Mouse (Mus musculus) limb, embryonic 10.5 days (tissue): ENCODE measurements around the gene Fsd1l. TPM values are rescaled to one million over a fixed set of nuclear protein-coding genes. Genes with fewer than 3 reads are reported as not detected.

Source experiments
- DNase-seq: peaks from one replicate; pipeline ENCODE4 v3.0.0-alpha.2; 2017; ENCODE audit warnings: low spot score
- H3K27ac ChIP-seq: fragments of 300-500 bp; sonication (generic); 2 replicates; pipeline ENCODE4 v1.5.1; 2016; ENCODE audit warnings: mild to moderate bottlenecking
- H3K27me3 ChIP-seq: fragments of 300-500 bp; sonication (generic); 2 replicates; pipeline ENCODE4 v1.6.1; 2016; ENCODE audit warnings: low read depth, mild to moderate bottlenecking; ENCODE audit not compliant: poor library complexity, severe bottlenecking
- H3K36me3 ChIP-seq: fragments of 300-500 bp; sonication (generic); 2 replicates; pipeline ENCODE4 v1.6.1; 2016; ENCODE audit warnings: mild to moderate bottlenecking, moderate library complexity
- H3K4me1 ChIP-seq: fragments of 300-500 bp; sonication (generic); 2 replicates; pipeline ENCODE4 v1.6.1; 2016
- H3K4me3 ChIP-seq: fragments of 300-500 bp; sonication (generic); 2 replicates; pipeline ENCODE4 v1.5.1; 2016; ENCODE audit warnings: mild to moderate bottlenecking, moderate library complexity
- H3K9me3 ChIP-seq: fragments of 300-500 bp; sonication (generic); replicated peaks from 2 replicates; pipeline ENCODE4 v1.6.1; 2016; ENCODE audit warnings: mild to moderate bottlenecking
- WGBS: fragments of 180-500 bp; shearing (Covaris S2); methylation state at CpG from one replicate; pipeline ENCODE4 v1.1.7; 2016; 5-methylcytosine and 5-hydroxymethylcytosine counted together
- polyA plus RNA-seq: library from polyadenylated mRNA; unstranded; fragments of >200 nt; fragmentation: Nextera tagmentation; extraction: Ambion mirVana; gene quantifications from 2 replicates; pipeline ENCODE4 v1.2.1, GENCODE M21; 2016

Fsd1l gene
- polyA plus RNA-seq, 1 experiment from 2014 or later = 12.9 TPM

- H3K4me3 ChIP-seq = no peak overlapping the region
- H3K27ac ChIP-seq = no peak overlapping the region
- DNase-seq = no peak
- H3K27me3 ChIP-seq = no peaks in the 10 kb centered on the region
- no peaks in the 10 kb centered on the region for H3K9me3 ChIP-seq
- WGBS = 52% methylated on average over 6 of the region's 6 CpGs
- H3K36me3 ChIP-seq = no peaks in the 10 kb centered on the region
- H3K4me1 ChIP-seq = no peaks in the 10 kb centered on the region
Measured at GRCm38 (mm10) chr4:53600462-53600861, 30.8 kb upstream of the Fsd1l start.

DNA sequence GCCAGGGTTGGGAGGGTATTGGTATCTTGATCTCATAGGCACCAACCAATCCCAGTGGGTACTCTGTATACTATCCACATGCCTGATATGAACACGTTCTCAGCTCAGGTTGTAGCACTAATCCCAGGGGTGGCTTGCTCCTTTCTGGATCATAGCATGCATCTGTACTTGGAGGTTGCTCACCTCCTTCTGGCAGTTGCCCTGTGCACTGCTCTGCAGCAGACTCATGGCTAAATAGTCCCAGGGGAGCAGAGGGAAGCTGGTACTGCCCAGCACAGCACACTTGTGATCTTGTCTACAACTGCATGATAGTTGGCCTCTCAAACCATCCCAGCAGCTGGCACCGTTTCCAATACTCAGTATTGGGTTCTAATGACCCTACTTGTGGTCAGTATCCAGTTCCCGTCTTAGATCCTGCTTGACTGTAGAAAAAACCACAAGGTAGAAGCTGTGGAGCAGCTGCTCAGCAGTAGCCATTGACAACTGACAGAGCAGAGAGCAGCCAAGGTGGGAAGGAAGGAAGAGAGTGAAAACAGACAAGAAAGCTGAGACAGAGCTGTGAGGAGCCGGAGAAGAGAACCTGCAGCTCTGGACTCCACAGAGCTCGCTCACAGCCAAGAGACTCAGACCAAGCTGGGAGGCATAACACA lies 16.6 kb upstream of the Fsd1l start:
- 89% methylated on average over 5 of the region's 5 CpGs for WGBS

DNA sequence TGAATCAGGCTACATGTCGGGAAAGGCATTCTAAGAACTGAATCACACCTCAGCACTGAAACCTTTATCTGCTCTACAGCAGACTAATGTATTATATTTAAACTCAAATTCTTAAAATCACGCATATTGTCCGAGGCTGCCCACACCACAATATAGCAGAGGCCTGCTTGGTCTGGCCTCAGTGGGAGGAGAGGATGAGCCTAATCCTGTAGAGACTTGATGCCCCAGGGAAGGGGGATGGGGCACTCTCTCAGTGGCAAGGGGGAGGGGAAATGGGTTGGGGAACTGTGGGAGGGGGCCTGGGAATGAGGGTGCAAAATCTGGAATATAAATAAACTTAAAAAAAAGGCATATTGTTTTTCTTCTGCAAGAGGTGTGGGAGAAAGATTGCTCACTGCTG lies 13.3 kb upstream of the Fsd1l start:
- Histone ChIP-seq H3K4me3 (no peak overlapping the region), H3K27me3 (no peaks in the 10 kb centered on the region), H3K4me1 (no peaks in the 10 kb centered on the region), H3K36me3 (no peaks in the 10 kb centered on the region), H3K27ac (no peak overlapping the region), H3K9me3 (no peaks in the 10 kb centered on the region)
- no peak for DNase-seq
- WGBS = 58% methylated on average over 3 of the region's 3 CpGs

More for the DNA sequence above, 16.6 kb upstream of the Fsd1l start:
- Histone ChIP-seq H3K36me3 (no peaks in the 10 kb centered on the region), H3K9me3 (no peaks in the 10 kb centered on the region), H3K4me3 (no peak overlapping the region), H3K27me3 (no peaks in the 10 kb centered on the region), H3K4me1 (no peaks in the 10 kb centered on the region), H3K27ac (no peak overlapping the region)
- no peak for DNase-seq

GRCm38 (mm10) chr4:53620104-53620503 lies 11.2 kb upstream of the Fsd1l start:
- Histone ChIP-seq H3K4me1 (no peaks in the 10 kb centered on the region), H3K27ac (no peak overlapping the region), H3K27me3 (no peaks in the 10 kb centered on the region), H3K4me3 (no peak overlapping the region), H3K36me3 (no peaks in the 10 kb centered on the region), H3K9me3 (no peaks in the 10 kb centered on the region)
- WGBS = 87% methylated on average over 6 of the region's 6 CpGs
- no peak for DNase-seq

DNA sequence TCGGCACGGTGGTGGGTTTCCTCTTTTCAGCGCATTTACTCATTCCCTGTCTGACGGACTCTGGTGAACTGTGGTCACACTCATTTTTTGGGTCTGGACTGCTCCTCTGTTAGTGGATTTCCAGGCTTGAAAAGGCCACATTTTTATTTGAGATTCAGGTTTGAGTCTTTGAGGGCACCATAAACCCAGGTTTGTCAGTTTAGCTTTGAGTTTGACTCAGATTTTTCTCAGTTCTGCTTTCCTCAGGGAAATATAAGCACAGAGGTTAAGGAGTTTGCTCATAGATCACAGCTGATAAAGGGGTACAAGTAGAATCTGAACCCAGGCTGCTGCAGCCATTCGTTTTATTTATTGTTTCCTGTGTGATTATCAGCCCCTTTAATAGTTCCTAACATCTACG lies 10.2 kb upstream of the Fsd1l start:
- Histone ChIP-seq H3K27me3 (no peaks in the 10 kb centered on the region), H3K9me3 (no peaks in the 10 kb centered on the region), H3K36me3 (no peaks in the 10 kb centered on the region), H3K27ac (no peak overlapping the region), H3K4me1 (no peaks in the 10 kb centered on the region), H3K4me3 (no peak overlapping the region)
- WGBS = 73% methylated on average over 6 of the region's 6 CpGs
- DNase-seq = no peak

GRCm38 (mm10) chr4:53621490-53621889 lies 9.8 kb upstream of the Fsd1l start:
- no peak overlapping the region for H3K27ac ChIP-seq
- no peak for DNase-seq
- H3K4me1 ChIP-seq = no peaks in the 10 kb centered on the region
- no peak overlapping the region for H3K4me3 ChIP-seq
- no peaks in the 10 kb centered on the region for H3K36me3 ChIP-seq
- no peaks in the 10 kb centered on the region for H3K27me3 ChIP-seq
- no peaks in the 10 kb centered on the region for H3K9me3 ChIP-seq
- 64% methylated on average over 5 of the region's 5 CpGs for WGBS

DNA sequence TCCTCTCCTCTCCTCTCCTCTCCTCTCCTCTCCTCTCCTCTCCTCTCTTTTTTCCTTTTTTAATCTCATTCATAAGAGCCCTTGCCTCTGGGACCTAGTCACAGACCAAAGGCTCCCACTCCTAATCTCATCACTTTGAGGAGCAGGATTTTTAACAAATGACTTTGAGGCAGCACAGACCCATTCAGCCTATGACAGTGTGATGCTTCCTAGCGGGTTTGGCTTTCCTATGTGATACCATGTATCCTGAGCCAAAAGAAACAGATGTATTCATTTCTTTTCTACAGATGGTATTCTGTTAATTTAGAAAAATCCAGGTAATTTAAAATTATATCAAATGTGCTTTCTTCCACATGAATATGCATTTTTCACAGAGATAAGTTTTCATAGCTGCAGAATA lies 7.6 kb upstream of the Fsd1l start:
- no peaks in the 10 kb centered on the region for H3K36me3 ChIP-seq
- DNase-seq = no peak
- no peaks in the 10 kb centered on the region for H3K27me3 ChIP-seq
- no peak overlapping the region for H3K4me3 ChIP-seq
- H3K27ac ChIP-seq = no peak overlapping the region
- WGBS = 89% methylated on average over 1 of the region's 1 CpGs
- no peaks in the 10 kb centered on the region for H3K4me1 ChIP-seq
- H3K9me3 ChIP-seq = no peaks in the 10 kb centered on the region

GRCm38 (mm10) chr4:53624816-53625215 lies 6.5 kb upstream of the Fsd1l start:
- no peaks in the 10 kb centered on the region for H3K36me3 ChIP-seq
- DNase-seq = no peak
- H3K9me3 ChIP-seq = no peaks in the 10 kb centered on the region
- no peaks in the 10 kb centered on the region for H3K4me1 ChIP-seq
- no peaks in the 10 kb centered on the region for H3K27me3 ChIP-seq
- H3K27ac ChIP-seq = no peak overlapping the region
- 71% methylated on average over 4 of the region's 4 CpGs for WGBS
- no peak overlapping the region for H3K4me3 ChIP-seq

DNA sequence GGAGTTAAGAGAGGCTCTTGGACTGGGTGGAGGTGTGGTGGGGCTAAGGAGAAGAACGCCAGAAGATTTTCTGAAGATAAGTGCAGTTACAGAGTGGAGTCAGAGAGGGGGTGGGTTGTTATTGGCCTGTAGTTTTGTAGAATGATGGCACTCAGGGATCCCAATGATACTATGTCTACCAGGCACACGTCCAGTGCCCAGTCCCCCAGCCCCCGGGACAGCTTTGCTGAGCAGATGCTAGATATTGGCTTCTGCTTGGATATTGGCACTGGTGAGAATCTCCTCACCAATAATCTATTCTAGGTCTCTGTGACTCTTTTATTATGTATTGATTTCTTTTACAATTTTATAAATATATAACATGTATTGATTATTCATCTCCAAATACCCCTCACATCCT lies 6.0 kb upstream of the Fsd1l start:
- no peaks in the 10 kb centered on the region for H3K4me1 ChIP-seq
- no peak overlapping the region for H3K27ac ChIP-seq
- no peak for DNase-seq
- WGBS = 91% methylated on average over 3 of the region's 3 CpGs
- no peak overlapping the region for H3K4me3 ChIP-seq
- H3K36me3 ChIP-seq = no peaks in the 10 kb centered on the region
- H3K27me3 ChIP-seq = no peaks in the 10 kb centered on the region
- no peaks in the 10 kb centered on the region for H3K9me3 ChIP-seq

- Histone ChIP-seq H3K36me3 (no peaks in the 10 kb centered on the region), H3K4me3 (no peak overlapping the region), H3K27me3 (no peaks in the 10 kb centered on the region), H3K9me3 (no peaks in the 10 kb centered on the region), H3K27ac (no peak overlapping the region), H3K4me1 (peaks cover 9% of the 10 kb centered on the region)
- no peak for DNase-seq
- WGBS = 46% methylated on average over 4 of the region's 4 CpGs
Measured at GRCm38 (mm10) chr4:53628924-53629323, 2.3 kb upstream of the Fsd1l start.

DNA sequence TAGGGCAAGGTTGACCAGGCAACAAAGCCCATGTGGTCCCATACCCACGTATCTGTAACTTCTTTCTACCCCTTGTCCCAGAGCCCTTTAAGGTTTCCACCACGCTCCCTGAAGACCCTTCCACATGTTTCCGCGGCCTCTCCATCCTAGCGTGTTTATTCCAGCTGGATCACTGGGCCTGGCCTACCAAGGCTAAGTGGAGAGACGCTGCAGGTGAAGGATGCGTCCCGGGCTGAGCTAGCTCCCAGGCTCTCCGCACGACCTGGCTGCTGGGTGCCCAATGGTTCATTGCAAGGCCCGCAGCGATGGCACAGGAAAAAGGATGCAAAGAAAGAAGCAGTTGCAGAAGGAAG lies 332 bp upstream of the Fsd1l start:
- 7% methylated on average over 12 of the region's 12 CpGs for WGBS
- Histone ChIP-seq H3K27me3 (no peaks in the 10 kb centered on the region), H3K4me3 (peak overlapping the region; percentile 88), H3K27ac (peak overlapping the region; percentile 94), H3K4me1 (peaks cover 9% of the 10 kb centered on the region), H3K9me3 (no peaks in the 10 kb centered on the region), H3K36me3 (no peaks in the 10 kb centered on the region)
- DNase-seq = no peak

DNA sequence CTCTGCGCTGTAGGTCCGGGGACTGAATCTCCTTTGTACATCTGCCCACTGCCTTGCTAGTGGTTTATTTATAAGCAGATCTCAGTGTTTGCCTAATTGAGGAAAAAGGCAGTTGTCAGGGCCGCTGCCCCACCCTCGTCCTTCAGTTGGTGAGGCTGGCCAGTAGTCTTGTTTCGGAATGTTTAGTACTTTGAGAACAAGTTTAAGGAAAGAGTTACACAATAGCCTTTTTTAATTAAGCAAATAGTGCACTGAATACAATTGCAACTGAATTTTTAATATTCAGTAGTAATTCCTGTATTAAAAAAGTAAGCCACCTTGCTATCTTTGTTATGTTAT lies 709 bp downstream of the Fsd1l start:
- WGBS = 6% methylated on average over 5 of the region's 5 CpGs
- peaks cover 9% of the 10 kb centered on the region for H3K4me1 ChIP-seq
- H3K36me3 ChIP-seq = 0 out of 2 replicates have a peak, but pooled peaks cover 3% of the 10 kb centered on the region
- no peaks in the 10 kb centered on the region for H3K27me3 ChIP-seq
- no peaks in the 10 kb centered on the region for H3K9me3 ChIP-seq
- DNase-seq = no peak
- H3K27ac ChIP-seq = peak overlapping the region; percentile 94
- H3K4me3 ChIP-seq = peak overlapping the region; percentile 88

GRCm38 (mm10) chr4:53635336-53635735 lies 4.1 kb downstream of the Fsd1l start:
- no peak overlapping the region for H3K27ac ChIP-seq
- no peaks in the 10 kb centered on the region for H3K9me3 ChIP-seq
- peaks cover 10% of the 10 kb centered on the region; the same call in 1 of the 2 replicates for H3K36me3 ChIP-seq
- DNase-seq = no peak
- H3K4me3 ChIP-seq = no peak overlapping the region
- 89% methylated on average over 3 of the region's 3 CpGs for WGBS
- H3K4me1 ChIP-seq = peaks cover 9% of the 10 kb centered on the region
- H3K27me3 ChIP-seq = no peaks in the 10 kb centered on the region

- H3K27ac ChIP-seq = no peak overlapping the region
- no peak overlapping the region for H3K4me3 ChIP-seq
- peaks cover 15% of the 10 kb centered on the region for H3K36me3 ChIP-seq
- WGBS = 84% methylated on average over 7 of the region's 7 CpGs
- H3K4me1 ChIP-seq = no peaks in the 10 kb centered on the region
- DNase-seq = no peak
- H3K27me3 ChIP-seq = no peaks in the 10 kb centered on the region
- H3K9me3 ChIP-seq = no peaks in the 10 kb centered on the region
Measured at GRCm38 (mm10) chr4:53637269-53637909, 6.1 kb downstream of the Fsd1l start.
